Mouse (Mus musculus): ENCODE measurements at regions not wholly inside any gene's neighbourhood (a gene's known extent, or its start where the extent isn't known, plus 50 kb on each side); places are given as distances from the start of the nearest gene placed in this dataset.

- no peaks in the 10 kb centered on the region for H3K36me3 ChIP-seq (replicated peaks)
- no peaks in the 10 kb centered on the region for H3K4me1 ChIP-seq (ENCODE audit: insufficient read depth, low read depth, low read length)
- H3K9me3 ChIP-seq (replicated peaks): no peaks in the 10 kb centered on the region
- H3K4me3 ChIP-seq (ENCODE audit: low read depth, low read length): no peak overlapping the region
- ATAC-seq (ENCODE audit: extremely low read depth, insufficient number of reproducible peaks, low FRiP score, poor library complexity, severe bottlenecking): no peak
- DNase-seq (ENCODE audit: low spot score): no peak
- TF ChIP-seq GATA1 (IDR thresholded peaks at IDR 0.05; ENCODE audit: borderline replicate concordance, low read length): no peak
- TF ChIP-seq TAL1 (conservative IDR thresholded peaks at IDR 0.05; ENCODE audit: low read depth, low read length): no peak
- TF ChIP-seq POLR2AphosphoS5 (IDR thresholded peaks at IDR 0.05; ENCODE audit: insufficient replicate concordance, low read depth, low read length): no peak
- no peak for TF ChIP-seq GATA2 (IDR thresholded peaks at IDR 0.05; ENCODE audit: borderline replicate concordance, low read depth, low read length)
- TF ChIP-seq CTCF (IDR thresholded peaks at IDR 0.05; ENCODE audit: low read depth, low read length): no peak
- peaks cover 35% of the 10 kb centered on the region for H3K27me3 ChIP-seq (ENCODE audit: insufficient read depth, low read length)
These were observed 72.4 kb upstream of the Ndufb6 start for GRCm38 (mm10) chr4:40351648-40352047.

GRCm38 (mm10) chr4:40351090-40351489 lies 71.9 kb upstream of the Ndufb6 start:
- no peaks in the 10 kb centered on the region for H3K9me3 ChIP-seq (replicated peaks)
- H3K36me3 ChIP-seq (replicated peaks): no peaks in the 10 kb centered on the region
- DNase-seq (ENCODE audit: low spot score) (no peak), ATAC-seq (ENCODE audit: extremely low read depth, insufficient number of reproducible peaks, low FRiP score, poor library complexity, severe bottlenecking) (no peak)
- H3K4me1 ChIP-seq (ENCODE audit: insufficient read depth, low read depth, low read length): no peaks in the 10 kb centered on the region
- H3K4me3 ChIP-seq (ENCODE audit: low read depth, low read length): no peak overlapping the region
- peaks cover 29% of the 10 kb centered on the region for H3K27me3 ChIP-seq (ENCODE audit: insufficient read depth, low read length)
- no peak for TF ChIP-seq GATA1 (IDR thresholded peaks at IDR 0.05; ENCODE audit: borderline replicate concordance, low read length)
- TF ChIP-seq POLR2AphosphoS5 (IDR thresholded peaks at IDR 0.05; ENCODE audit: insufficient replicate concordance, low read depth, low read length): no peak
- no peak for TF ChIP-seq TAL1 (conservative IDR thresholded peaks at IDR 0.05; ENCODE audit: low read depth, low read length)
- no peak for TF ChIP-seq GATA2 (IDR thresholded peaks at IDR 0.05; ENCODE audit: borderline replicate concordance, low read depth, low read length)
- TF ChIP-seq CTCF (IDR thresholded peaks at IDR 0.05; ENCODE audit: low read depth, low read length): no peak

GRCm38 (mm10) chr4:40345847-40346246 lies 66.6 kb upstream of the Ndufb6 start:
- Histone ChIP-seq H3K27me3 (ENCODE audit: insufficient read depth, low read length) (peaks cover 19% of the 10 kb centered on the region), H3K4me3 (ENCODE audit: low read depth, low read length) (no peak overlapping the region), H3K9me3 (replicated peaks) (no peaks in the 10 kb centered on the region), H3K36me3 (replicated peaks) (no peaks in the 10 kb centered on the region), H3K4me1 (ENCODE audit: insufficient read depth, low read depth, low read length) (no peaks in the 10 kb centered on the region; the same call in 1 of the 2 replicates)
- ATAC-seq (ENCODE audit: extremely low read depth, insufficient number of reproducible peaks, low FRiP score, poor library complexity, severe bottlenecking): no peak
- DNase-seq (ENCODE audit: low spot score): no peak
- TF ChIP-seq TAL1 (conservative IDR thresholded peaks at IDR 0.05; ENCODE audit: low read depth, low read length): no peak

- Histone ChIP-seq H3K4me3 (ENCODE audit: low read depth, low read length) (no peak overlapping the region), H3K9me3 (replicated peaks) (no peaks in the 10 kb centered on the region), H3K36me3 (replicated peaks) (no peaks in the 10 kb centered on the region), H3K4me1 (ENCODE audit: insufficient read depth, low read depth, low read length) (no peaks in the 10 kb centered on the region; the same call in 1 of the 2 replicates), H3K27me3 (ENCODE audit: insufficient read depth, low read length) (peaks cover 4% of the 10 kb centered on the region; the same call in 1 of the 2 replicates)
- no peak for TF ChIP-seq GATA2 (IDR thresholded peaks at IDR 0.05; ENCODE audit: borderline replicate concordance, low read depth, low read length)
- TF ChIP-seq TAL1 (conservative IDR thresholded peaks at IDR 0.05; ENCODE audit: low read depth, low read length): no peak
- no peak for TF ChIP-seq CTCF (IDR thresholded peaks at IDR 0.05; ENCODE audit: low read depth, low read length)
- no peak for TF ChIP-seq POLR2AphosphoS5 (IDR thresholded peaks at IDR 0.05; ENCODE audit: insufficient replicate concordance, low read depth, low read length)
- no peak for TF ChIP-seq GATA1 (IDR thresholded peaks at IDR 0.05; ENCODE audit: borderline replicate concordance, low read length)
- DNase-seq (ENCODE audit: low spot score): no peak
- no peak for ATAC-seq (ENCODE audit: extremely low read depth, insufficient number of reproducible peaks, low FRiP score, poor library complexity, severe bottlenecking)
These were observed 63.0 kb upstream of the Ndufb6 start for GRCm38 (mm10) chr4:40342181-40342580.

GRCm38 (mm10) chr4:40334841-40335240 lies 55.6 kb upstream of the Ndufb6 start:
- TF ChIP-seq GATA2 (IDR thresholded peaks at IDR 0.05; ENCODE audit: borderline replicate concordance, low read depth, low read length): no peak
- DNase-seq (ENCODE audit: low spot score) (no peak), ATAC-seq (ENCODE audit: extremely low read depth, insufficient number of reproducible peaks, low FRiP score, poor library complexity, severe bottlenecking) (no peak)
- H3K9me3 ChIP-seq (replicated peaks): no peaks in the 10 kb centered on the region
- no peaks in the 10 kb centered on the region for H3K36me3 ChIP-seq (replicated peaks)
- no peak overlapping the region for H3K4me3 ChIP-seq (ENCODE audit: low read depth, low read length)
- H3K4me1 ChIP-seq (ENCODE audit: insufficient read depth, low read depth, low read length): peaks cover under 1% of the 10 kb centered on the region; the same call in 1 of the 2 replicates
- 0 out of 2 replicates have a peak, but pooled peaks cover 10% of the 10 kb centered on the region for H3K27me3 ChIP-seq (ENCODE audit: insufficient read depth, low read length)

- no peak for TF ChIP-seq GATA1 (IDR thresholded peaks at IDR 0.05; ENCODE audit: borderline replicate concordance, low read length)
- peak; percentile 63 for ATAC-seq (ENCODE audit: extremely low read depth, insufficient number of reproducible peaks, low FRiP score, poor library complexity, severe bottlenecking)
- Histone ChIP-seq H3K36me3 (replicated peaks) (no peaks in the 10 kb centered on the region), H3K27me3 (ENCODE audit: insufficient read depth, low read length) (peaks cover 21% of the 10 kb centered on the region; the same call in 1 of the 2 replicates), H3K4me1 (ENCODE audit: insufficient read depth, low read depth, low read length) (peaks cover 4% of the 10 kb centered on the region; the same call in 1 of the 2 replicates), H3K9me3 (replicated peaks) (no peaks in the 10 kb centered on the region), H3K4me3 (ENCODE audit: low read depth, low read length) (no peak overlapping the region)
- DNase-seq (ENCODE audit: low spot score): no peak
These were observed 50.5 kb upstream of the Ndufb6 start for GRCm38 (mm10) chr4:40329737-40330136.

Measured in G1E (cell line).